Mouse (Mus musculus): ENCODE results near the gene Glrp1.

GRCm38 (mm10) chr1:88461096-88461495, 48.8 kb downstream of the Glrp1 start:
- no peak for TF ChIP-seq CTCF (IDR thresholded peaks at IDR 0.05; ENCODE audit: low read depth)
- TF ChIP-seq EP300 (IDR thresholded peaks at IDR 0.05; ENCODE audit: low read depth): no peak

Measured in heart, postnatal 0 days (tissue).